Mouse (Mus musculus): ENCODE results near the gene Rdh7. TPM values are rescaled to one million over a fixed set of nuclear protein-coding genes. Genes with fewer than 3 reads are reported as not detected.
"Not testable (repeated sequence)": the region's sequence is repeated elsewhere in the genome, so short reads cannot be mapped to it uniquely, and the experiment has no call there.

Rdh7 gene
- total RNA-seq, 2 experiments from 2014 or later: not detected

GRCm38 (mm10) chr10:127838539-127838938, 50.1 kb downstream of the Rdh7 start:
- intact Hi-C loops (cut with DNase I): no loop called here
- DNase-seq (ENCODE audit: extremely low spot score in 1 of 2, low spot score in 2 of 2): no peak

DNA sequence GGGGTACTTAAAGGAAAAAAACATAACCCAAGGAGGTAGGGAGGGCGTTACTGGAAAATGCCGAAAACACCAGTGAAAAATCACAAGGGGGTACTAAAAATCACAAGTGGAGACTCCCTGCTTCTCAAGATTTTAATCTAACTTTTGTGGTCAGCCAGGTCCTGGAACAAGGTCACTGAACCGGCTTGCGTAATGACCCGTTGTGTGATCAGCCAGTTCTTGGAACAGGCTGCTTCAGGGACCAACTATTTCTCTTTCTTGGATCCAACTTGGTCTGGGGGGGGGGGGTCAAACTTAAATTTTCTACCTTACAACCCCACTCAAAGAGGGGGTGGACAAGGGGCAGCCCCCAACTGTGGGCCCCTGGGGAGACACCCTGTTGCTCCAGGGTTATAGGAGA, 50.8 kb downstream of the Rdh7 start:
- intact Hi-C loops (cut with DNase I): not testable (repeated sequence)

DNA sequence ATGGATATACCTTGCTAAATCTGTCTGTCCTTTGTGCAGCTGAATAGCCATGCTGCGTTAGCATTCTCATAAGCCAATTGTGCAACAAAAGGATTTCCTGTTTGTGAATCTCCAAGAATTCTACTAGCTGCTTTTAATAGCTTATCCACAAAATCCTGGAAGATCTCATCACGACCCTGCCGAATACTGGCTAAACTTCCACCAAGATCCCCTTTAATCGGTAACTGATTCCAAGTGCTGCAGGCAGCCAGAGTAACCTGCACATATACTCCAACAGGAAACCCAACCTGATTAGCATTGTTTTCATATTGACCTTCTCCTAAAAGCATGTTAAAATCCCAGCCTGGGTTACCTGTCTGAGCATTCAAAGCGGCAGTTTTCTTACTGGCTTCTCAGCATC, 53.3 kb downstream of the Rdh7 start:
- no peak for DNase-seq (ENCODE audit: extremely low spot score in 1 of 2, low spot score in 2 of 2)
- intact Hi-C loops (cut with DNase I): no loop called here

More for the DNA sequence above, 50.8 kb downstream of the Rdh7 start:
- DNase-seq (ENCODE audit: extremely low spot score in 1 of 2, low spot score in 2 of 2): not testable (repeated sequence)

DNA sequence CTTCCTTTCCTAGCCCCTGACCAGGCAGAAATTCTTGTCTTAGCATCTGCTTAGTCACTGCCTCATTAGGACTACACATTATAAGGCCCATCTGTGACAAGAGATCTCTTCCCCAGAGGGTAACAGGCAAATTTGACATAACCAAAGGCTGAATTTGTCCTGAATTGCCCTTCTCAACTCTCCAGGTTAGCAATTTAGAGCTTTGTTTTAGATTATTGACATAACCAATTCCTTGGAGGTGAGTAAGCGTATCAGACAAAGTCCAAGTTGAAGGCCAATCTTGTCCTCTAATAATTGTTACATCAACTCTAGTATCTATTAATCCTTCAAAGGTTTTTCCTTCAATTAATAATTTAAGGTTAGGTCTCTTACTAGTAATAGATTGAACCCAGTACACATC, 54.4 kb downstream of the Rdh7 start:
- intact Hi-C loops (cut with DNase I); DNase-seq (ENCODE audit: extremely low spot score in 1 of 2, low spot score in 2 of 2): not testable (repeated sequence)

Other genes starting within 250 kb of the Rdh7 start
- 10 to 100 TPM in 1 of 2 experiments, 1 to 10 TPM in 1; 9.4 to 10.2 TPM for gene Stat6, start 245.8 kb downstream of the Rdh7 start, total RNA-seq (2021)
- 1 to 10 TPM; 3.4 to 4.4 TPM for gene Nemp1, start 221.9 kb downstream of the Rdh7 start, total RNA-seq (2021)
- gene Nab2, start 220.2 kb downstream of the Rdh7 start, total RNA-seq (2021): 10 to 100 TPM; 28.5 to 32.1 TPM
- gene Myo1a, start 183.6 kb downstream of the Rdh7 start, total RNA-seq (2021): under 1 TPM; 0.28 TPM
- 10 to 100 TPM; 14.5 to 17.8 TPM for gene Tac2, start 164.3 kb downstream of the Rdh7 start, total RNA-seq (2021)
- gene Zbtb39, start 149.3 kb downstream of the Rdh7 start, total RNA-seq (2021): 1 to 10 TPM; 8.8 to 10.0 TPM
- gene Gpr182, start 137.1 kb downstream of the Rdh7 start, total RNA-seq (2021): 1 to 10 TPM; 1.3 to 1.6 TPM
- under 1 TPM; 0.19 to 0.28 TPM for gene Rdh1, start 129.1 kb downstream of the Rdh7 start, total RNA-seq (2021)
- gene Rdh16f1, start 129.0 kb downstream of the Rdh7 start, total RNA-seq (2021): under 1 TPM in 1 of 2 experiments, not detected in 1; 0.24 TPM
- gene Rdh9, start 112.4 kb downstream of the Rdh7 start, total RNA-seq (2021): under 1 TPM; 0.47 to 0.66 TPM
- under 1 TPM; 0.21 to 0.39 TPM for gene Rdh16, start 87.7 kb downstream of the Rdh7 start, total RNA-seq (2021)
- not detected for gene Rdh19, start 38.9 kb downstream of the Rdh7 start, total RNA-seq (2021)
- not detected for gene Rdh16f2, start 22.3 kb downstream of the Rdh7 start, total RNA-seq (2021)
- gene Sdr9c7, start 9.7 kb upstream of the Rdh7 start, total RNA-seq (2021): not detected
- gene Hsd17b6, start 118.8 kb upstream of the Rdh7 start, total RNA-seq (2021): not detected
- gene Prim1, start 126.4 kb upstream of the Rdh7 start, total RNA-seq (2021): 10 to 100 TPM; 10.5 to 10.9 TPM
- gene Naca, start 146.8 kb upstream of the Rdh7 start, total RNA-seq (2021): 100 to 1,000 TPM; 351 to 355 TPM
- gene Ptges3, start 170.1 kb upstream of the Rdh7 start, total RNA-seq (2021): 100 to 1,000 TPM; 149 to 156 TPM
- gene Atp5b, start 194.5 kb upstream of the Rdh7 start, total RNA-seq (2021): 1,000 to 10,000 TPM; 1,572 to 1,686 TPM
- gene Baz2a, start 202.8 kb upstream of the Rdh7 start, total RNA-seq (2021): 10 to 100 TPM; 29.5 to 31.3 TPM